Mouse (Mus musculus) thymus, postnatal 4 days (tissue): ENCODE measurements around the gene Vmn1r66.
"Not testable (repeated sequence)": the region's sequence is repeated elsewhere in the genome, so short reads cannot be mapped to it uniquely, and the experiment has no call there.

Source experiments
- DNase-seq: peaks from one replicate; pipeline ENCODE4 v3.0.0; 2021

The Vmn1r66 gene

DNA sequence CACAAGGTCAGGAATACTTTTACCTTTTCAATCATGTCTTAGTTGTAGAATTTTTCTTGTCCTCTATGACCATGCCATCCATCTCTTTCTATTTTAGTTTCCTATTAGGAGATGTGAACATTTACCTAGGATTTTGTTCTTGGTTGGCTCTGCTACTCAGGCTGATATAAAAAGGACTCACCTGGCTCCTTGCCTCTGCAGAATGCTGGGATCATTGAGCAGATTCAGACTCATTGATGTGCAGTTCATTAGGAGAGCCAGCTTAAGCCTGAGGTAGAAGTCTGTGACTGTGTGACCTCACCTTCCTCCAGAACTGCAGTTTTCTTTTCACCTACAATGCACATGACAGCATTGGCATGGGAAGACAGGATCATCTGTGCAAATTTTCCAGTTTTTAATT lies at the start of gene Vmn1r66:
TSS of gene Vmn1r66 (minus strand) at position 101 of the 400 bp plus-strand sequence.
- DNase-seq: no peak

DNA sequence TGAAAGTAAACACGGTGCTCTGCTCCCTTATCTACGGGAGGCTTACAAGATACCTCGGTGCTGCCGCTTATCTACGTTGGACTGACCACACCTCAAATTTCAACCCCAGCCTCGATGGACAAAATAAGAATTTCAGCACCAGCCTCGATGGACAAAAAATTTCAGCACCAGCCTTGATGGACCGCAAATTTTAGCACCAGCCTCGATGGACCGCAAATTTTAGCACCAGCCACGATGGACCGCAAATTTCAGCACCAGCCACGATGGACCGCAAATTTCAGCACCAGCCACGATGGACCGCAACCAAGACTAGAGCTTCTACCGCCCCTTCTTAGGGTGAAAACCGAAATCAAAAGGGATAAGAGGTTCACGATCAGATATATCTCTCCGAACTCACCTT lies 47.7 kb upstream of the Vmn1r66 start:
- not testable (repeated sequence) for DNase-seq

DNA sequence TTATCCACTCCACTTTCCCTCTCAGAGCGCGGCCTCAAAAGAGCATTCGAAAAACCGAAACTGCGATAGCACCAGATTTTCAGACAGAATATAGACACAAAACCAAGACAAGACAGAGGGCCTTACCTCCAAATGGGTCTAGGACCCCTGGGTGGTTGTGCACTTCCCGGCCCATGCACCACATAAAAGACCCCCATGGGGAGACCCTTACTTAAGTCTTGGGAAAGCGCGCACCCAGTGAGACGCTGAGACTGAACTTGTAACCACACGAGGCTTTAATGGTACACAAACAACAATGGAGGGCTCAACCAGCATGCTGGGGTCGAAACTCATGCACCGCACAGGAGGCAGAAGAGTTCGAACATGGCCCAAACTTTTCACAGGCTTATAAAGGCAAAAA lies 25.7 kb downstream of the Vmn1r66 start:
- no peak for DNase-seq

DNA sequence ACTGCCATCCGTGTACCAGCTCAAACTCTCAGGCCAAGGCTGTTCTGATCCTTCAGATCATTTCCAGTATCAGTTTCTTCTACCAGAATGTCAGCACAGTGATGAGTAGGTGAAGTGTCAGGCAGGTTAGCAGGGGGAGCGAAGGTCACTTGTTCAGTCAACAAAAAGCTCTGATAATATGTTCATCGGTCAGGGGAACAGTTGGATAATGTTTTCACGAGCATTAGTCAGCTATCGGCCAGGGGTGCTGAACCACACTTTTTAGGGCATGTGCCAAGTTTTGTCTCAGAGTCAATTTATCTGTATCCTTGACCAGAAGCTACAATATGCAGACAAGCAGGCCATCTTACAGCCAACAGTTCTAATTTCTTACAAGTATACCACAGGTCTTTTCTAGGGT lies 28.7 kb downstream of the Vmn1r66 start:
- DNase-seq: no peak
